Mouse (Mus musculus): ENCODE measurements around the gene G3bp1.

Gene G3bp1

GRCm38 (mm10) chr11:55465177-55465576, 4.3 kb upstream of the G3bp1 start:
- DNase-seq (ENCODE audit: low spot score): no peak

DNA sequence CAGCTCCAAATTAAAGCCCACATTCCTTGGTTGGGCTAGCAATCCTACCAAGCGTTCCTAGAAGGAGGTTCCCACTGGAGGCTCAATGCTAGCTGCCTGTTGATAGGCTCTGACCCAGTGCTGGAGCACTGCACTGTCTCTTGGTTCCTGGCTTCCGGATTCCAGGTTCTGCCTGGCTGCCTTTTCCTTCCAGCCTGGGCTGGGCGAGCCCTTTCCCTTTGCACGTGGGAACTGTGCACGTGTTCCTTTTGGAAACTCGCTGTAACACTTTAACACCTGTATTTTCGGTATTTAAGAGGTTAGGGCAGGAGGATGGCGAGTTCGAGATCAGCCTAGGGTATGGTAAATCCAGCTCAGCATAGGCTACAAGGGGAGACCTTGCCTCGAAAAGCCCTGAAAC, 1.5 kb upstream of the G3bp1 start:
- peak; percentile 83 for DNase-seq (ENCODE audit: low spot score)

DNA sequence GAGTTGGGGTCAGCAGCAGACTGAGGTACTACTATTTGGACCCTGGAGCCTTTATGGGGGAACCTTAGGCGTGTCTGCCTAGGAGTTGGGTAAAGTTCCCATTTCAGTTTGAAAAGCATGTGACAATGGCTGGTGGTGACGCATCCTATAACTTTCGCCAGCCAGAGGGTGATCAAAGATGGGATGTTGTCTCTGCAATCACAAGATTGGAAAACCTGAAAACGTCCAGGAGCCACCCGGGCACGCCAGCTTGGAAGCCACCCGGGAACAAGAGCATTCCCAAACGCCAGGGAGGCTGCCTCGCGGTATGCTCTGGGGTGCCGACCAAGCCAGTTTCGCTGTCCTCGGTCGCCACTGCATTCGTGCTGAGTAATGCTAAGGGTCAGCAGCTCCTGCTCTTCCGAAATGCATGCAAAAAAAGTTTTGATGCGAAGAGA, 856 bp upstream of the G3bp1 start:
- no peak for DNase-seq (ENCODE audit: low spot score)

DNA sequence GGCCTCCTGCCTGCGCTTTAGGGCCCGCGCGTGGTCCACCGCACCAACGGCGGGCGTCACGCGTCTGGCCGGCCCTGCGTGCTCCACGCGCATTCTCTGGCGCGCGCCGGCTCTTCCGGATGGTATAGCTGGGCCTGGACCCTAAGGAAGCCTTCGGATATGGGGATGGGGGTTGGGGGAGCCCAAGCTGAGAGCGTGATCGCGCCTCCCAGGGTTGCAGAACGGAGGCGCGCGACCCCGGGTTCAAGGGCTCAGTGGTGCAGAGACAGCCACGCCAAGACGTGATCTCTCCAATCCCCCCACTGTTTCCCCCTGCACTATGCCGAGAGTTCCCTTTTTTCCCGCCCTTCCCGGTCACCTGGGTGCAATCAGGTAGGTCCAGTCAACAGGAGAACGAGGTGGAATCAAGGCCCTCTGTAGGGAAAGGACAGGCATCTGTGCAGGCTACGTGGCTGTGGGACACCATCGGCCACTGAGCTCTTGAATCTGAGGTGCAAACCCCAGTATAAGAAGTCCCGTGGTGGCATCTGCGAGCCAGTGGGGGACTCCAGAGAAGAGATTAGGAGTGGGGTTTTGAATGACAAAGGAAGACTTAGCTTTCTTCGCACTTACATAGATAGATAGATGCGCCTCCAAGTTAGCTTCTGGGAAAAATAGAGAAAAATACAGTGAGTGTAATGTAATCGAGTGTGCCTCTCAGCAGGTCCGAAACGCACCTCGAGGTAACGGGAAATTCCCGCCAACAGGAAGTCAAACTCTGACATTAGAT, 622 bp downstream of the G3bp1 start:
- peak; percentile 43 for DNase-seq (ENCODE audit: low spot score)

DNA sequence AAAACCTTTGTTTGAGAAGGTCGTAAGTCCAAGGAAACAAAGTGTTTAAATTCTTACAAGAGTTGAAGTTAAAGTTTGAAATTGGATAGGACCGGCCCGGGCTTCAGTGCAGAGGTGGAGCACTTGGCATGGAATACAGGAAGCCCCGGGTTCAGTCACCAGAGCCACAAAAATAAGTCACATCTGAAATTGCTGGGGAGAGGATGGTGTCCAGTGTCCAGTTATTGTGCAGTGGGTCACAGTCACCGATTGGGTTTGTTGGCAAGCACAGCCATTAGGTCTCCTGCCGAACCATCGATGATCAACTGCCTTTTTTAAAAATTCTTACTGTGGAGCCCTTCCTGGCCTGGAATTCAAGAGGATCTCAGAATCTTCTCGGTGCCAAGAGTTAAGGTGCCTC, 1.3 kb downstream of the G3bp1 start:
- DNase-seq (ENCODE audit: low spot score): peak; percentile 26

GRCm38 (mm10) chr11:55471467-55471866, 2.0 kb downstream of the G3bp1 start:
- no peak for DNase-seq (ENCODE audit: low spot score)

GRCm38 (mm10) chr11:55473219-55473618, 3.7 kb downstream of the G3bp1 start:
- no peak for DNase-seq (ENCODE audit: low spot score)

DNA sequence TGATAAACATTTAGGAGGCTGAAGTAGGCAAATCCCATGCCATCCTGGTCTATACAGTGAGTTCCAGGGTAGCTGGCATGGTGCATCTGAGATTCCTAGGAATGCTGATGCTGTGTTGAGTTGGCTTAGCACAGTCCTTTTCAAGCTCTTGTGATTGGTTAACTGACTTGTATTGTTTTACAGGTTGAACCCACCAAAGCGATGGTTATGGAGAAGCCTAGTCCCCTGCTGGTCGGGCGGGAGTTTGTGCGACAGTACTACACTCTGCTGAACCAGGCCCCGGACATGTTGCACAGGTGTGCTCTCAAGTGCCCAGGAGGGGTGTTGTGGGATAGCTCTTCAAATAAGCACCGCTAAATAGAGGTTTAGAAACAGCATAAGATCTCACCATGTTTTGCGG, 16.0 kb downstream of the G3bp1 start:
- DNase-seq (ENCODE audit: low spot score): no peak

GRCm38 (mm10) chr11:55496158-55496557, 26.7 kb downstream of the G3bp1 start:
- no peak for DNase-seq (ENCODE audit: low spot score)

- DNase-seq (ENCODE audit: low spot score): peak; percentile 78
These were observed 28.4 kb downstream of the G3bp1 start for GRCm38 (mm10) chr11:55497885-55498284.

GRCm38 (mm10) chr11:55501955-55502531, 32.6 kb downstream of the G3bp1 start:
- no peak for DNase-seq (ENCODE audit: low spot score)

- DNase-seq (ENCODE audit: low spot score): no peak
These were observed 33.4 kb downstream of the G3bp1 start for GRCm38 (mm10) chr11:55502886-55503285.

DNA sequence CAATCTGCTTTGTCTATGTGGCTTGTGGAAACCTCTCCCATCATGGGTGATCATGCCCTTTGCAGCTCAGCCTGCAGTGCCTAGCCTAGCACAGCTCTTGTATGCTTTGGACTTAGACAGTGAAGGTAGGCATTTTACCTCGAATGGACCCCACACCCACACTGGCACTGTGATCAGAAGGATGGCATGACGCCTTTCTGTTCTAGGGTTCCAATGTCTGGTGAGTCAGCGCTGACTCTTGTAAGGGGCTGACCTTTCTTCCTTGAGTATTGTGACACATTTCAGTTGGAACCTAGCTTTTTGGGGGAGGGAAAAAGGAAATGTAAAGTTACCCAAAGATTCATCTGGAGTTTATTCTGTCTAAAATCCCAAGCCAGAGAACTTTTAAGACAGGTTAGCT, 36.0 kb downstream of the G3bp1 start:
- no peak for DNase-seq (ENCODE audit: low spot score)

DNA sequence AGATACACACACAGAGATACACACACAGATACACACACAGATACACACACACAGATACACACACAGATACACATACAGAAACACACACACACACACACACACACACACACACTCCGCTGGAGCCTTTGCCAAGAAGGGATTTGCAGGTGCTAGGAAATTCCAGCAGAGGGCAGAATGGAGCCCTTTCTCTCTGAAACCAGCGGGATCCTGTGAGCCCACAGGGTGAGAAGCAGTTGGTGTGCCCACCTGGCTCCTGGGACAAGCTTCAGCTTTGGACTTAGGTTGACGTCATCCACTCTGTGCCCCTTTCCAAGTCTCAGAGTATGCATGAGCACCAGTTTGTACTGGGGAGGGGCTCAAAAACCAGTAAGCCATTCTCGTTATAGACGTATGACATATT, 41.9 kb downstream of the G3bp1 start:
- DNase-seq (ENCODE audit: low spot score): no peak

GRCm38 (mm10) chr11:55517666-55518065, 48.2 kb downstream of the G3bp1 start:
- no peak for DNase-seq (ENCODE audit: low spot score)

DNA sequence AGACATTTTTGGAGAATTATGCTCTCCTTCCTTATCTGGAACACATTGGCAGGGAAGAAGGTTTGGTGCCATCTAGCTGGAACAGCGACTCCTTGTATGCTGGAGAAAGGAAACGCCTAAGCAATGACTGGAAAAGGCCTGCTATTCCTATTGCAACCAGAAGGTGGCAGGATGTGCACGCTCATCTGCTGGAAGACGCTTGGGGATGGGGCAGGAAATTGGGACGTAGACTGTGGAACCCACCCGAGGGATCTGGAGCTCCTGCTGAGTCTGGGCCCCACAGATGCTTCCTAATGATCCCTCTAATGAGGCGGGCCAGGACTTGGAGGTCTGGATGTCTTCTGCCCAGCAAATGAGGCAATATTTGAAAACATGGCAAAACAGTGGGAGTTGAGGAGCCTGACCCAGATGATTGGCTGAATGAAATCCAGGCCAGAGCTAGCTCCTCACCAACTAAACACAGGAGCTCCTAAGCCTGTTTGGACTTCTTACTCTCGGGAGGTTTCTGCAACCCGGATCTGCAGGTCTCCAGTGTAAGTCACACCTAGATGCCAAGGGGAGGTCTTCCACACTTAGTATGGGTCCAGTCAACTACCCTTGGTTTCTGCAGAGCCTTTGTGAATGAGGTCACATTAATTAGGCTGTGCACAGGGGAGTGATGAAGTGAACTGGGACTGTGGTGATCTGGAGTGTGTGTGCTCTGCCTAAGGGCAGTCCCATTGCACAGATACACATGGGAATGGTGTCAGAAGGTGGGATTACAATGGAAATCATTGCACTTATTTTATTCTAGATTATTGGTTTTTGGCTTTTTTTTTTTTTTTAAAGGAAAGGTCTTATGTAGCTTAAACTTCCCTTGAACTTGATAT, 49.6 kb downstream of the G3bp1 start:
- peak; percentile 76 for DNase-seq (ENCODE audit: low spot score)

DNA sequence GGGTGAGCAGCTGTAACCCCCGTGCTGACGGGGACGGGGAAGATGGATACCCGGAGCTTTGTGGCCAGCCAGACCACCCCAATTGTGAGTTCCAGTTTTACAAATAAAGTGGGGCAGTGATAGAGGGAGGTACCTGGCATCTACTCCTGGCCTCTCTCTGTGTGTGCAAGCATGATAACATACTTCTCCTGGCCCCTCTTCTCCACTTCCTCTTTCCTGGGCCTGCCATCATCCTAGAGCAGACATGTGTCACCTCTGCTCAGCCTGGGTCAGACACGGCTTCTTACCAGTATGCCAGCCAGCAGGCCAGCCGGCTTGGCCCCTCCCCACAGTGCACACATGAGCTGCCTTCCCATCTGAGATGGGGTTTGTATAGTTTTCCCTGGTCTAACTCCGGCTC, 61.3 kb downstream of the G3bp1 start:
- DNase-seq (ENCODE audit: low spot score): no peak

DNA sequence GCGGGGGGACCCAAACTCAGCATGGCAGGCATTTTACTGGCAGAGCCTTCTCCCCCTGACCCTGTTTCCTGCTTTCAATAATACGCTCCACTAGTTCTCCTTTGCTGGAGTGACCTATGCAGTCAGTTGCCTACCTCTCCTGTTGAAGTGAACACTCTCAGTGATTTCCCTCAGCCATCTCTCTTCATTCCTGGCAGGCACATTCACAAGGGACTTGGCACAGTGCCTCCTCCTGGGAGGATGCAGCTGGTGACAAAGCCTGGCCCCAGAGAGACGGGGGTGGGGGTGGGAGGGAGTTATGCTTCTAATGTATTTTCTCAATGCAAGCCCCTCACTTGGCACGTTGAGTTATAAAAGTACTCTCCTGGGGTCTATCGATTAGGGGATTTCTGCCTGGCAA, 63.9 kb downstream of the G3bp1 start:
- no peak for DNase-seq (ENCODE audit: low spot score)

GRCm38 (mm10) chr11:55534766-55535165, 65.3 kb downstream of the G3bp1 start:
- DNase-seq (ENCODE audit: low spot score): no peak

DNA sequence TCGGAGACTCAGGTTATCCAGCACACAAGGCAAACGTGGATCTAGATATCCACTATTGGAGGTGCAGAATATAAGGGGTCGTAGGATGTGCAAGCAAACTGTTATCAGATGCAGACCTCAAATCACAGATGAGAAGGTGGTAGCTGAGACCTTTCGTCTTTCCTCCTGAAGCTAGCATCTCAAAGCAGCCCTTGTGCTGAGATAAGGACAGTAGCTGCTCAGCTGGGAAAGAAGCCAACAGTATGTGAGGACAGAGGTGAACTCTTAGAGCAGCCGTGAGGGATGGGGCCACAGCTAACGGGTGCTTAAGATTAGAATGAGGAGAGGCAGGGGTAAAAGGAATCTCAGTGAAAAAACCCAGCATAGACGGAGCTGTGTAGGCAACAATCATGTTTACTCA, 72.6 kb downstream of the G3bp1 start:
- DNase-seq (ENCODE audit: low spot score): no peak

DNA sequence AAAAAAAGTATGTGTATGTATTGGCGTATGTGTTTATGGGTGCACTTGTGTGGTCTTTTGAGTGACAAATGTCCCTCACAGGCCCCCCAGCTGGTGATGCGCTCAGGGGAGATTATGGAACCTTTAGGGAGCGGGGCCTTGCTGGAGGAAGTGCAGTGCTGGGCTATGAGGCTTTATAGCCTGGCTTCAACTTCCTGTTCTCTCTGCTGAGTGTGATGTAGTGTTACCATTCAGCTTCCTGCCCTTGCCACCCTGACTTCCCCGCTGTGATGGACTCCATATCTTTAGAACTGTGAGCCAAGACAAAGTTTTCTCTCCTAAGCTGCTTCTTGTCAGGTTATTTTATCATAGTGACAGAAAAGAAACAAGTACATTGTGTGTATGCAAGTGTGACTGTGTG, 73.2 kb downstream of the G3bp1 start:
- DNase-seq (ENCODE audit: low spot score): no peak

DNA sequence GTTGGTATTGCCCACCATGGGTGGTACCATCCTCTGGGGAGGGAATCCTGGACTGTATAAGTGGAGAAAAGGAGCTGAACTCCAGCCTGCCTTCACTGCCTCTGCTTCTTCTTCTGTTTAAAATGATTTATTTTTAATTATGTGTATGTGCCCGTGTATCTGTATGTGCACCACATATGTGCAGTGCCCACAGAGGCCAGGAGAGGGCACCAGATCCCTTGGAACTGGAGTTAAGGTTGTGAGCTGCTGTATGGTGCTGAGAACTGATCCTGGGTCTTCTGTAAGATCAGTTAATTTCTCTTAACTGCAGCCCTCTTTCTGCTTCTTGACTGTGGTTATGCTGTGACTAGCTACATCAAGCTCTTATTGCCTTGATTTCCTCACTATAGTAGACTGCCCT, 76.2 kb downstream of the G3bp1 start:
- no peak for DNase-seq (ENCODE audit: low spot score)

All from MN1 (cell line).